Mouse (Mus musculus) heart, adult 2 months (tissue): ENCODE measurements around the gene Ccnyl1.

Experiments
- CTCF ChIP-seq: fragments of 200-600 bp; IDR thresholded peaks from 2 replicates; pipeline ENCODE4 v1.8.1; 2022; ENCODE audit warnings: antibody characterized with exemption, mild to moderate bottlenecking, moderate library complexity
- EP300 ChIP-seq: fragments of 200-500 bp; IDR thresholded peaks from 2 replicates; pipeline ENCODE4 v1.6.1; 2011; ENCODE audit warnings: low read depth, low read length, control low read depth; ENCODE audit not compliant: insufficient read depth
- POLR2A ChIP-seq: fragments of 200-500 bp; IDR thresholded peaks from 2 replicates; pipeline ENCODE4 v1.6.1; 2011; ENCODE audit warnings: mild to moderate bottlenecking, low read depth, low read length, control low read depth; ENCODE audit not compliant: insufficient read depth

DNA sequence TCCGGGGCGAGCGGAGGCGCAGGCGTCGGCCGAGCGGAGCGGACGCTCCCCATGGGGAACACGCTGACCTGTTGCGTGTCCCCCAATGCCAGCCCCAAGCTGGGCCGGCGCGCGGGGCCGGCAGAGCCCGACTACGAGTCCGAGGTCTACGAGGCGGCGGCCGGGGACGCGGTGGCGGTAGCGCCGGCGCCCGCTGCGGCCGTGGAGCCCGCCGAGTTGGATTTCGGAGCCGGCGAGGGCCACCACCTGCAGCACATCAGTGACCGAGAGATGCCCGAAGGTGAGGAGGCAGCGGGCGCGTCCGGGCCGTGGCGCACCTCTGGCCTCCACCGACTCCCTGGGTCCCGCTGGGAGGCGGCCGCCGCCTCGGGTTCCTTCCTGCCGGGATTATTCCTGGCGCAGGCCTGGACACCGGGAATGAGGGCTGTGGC, 881 bp downstream of the Ccnyl1 start:
- no peak for TF ChIP-seq CTCF
- no peak for TF ChIP-seq EP300
- TF ChIP-seq POLR2A, result no peak
